Mouse (Mus musculus): ENCODE results near the gene Lypd6. TPM values are rescaled to one million over a fixed set of nuclear protein-coding genes. Genes with fewer than 3 reads are reported as not detected.

The Lypd6 gene
- polyA plus RNA-seq, 1 experiment from 2014 or later = 10.2 TPM

GRCm38 (mm10) chr2:50069571-50070295, 3.5 kb downstream of the Lypd6 start:
- H3K36me3 ChIP-seq = no peaks in the 10 kb centered on the region
- H3K4me2 ChIP-seq = no peak overlapping the region
- WGBS = 62% methylated on average over 13 of the region's 13 CpGs
- ATAC-seq (ENCODE audit: low FRiP score, low read depth) = no peak
- H3K27ac ChIP-seq (replicated peaks) = no peak overlapping the region
- 0 out of 2 replicates have a peak, but pooled peaks cover 2% of the 10 kb centered on the region for H3K27me3 ChIP-seq
- no peak overlapping the region for H3K9ac ChIP-seq
- no peaks in the 10 kb centered on the region for H3K9me3 ChIP-seq
- H3K4me3 ChIP-seq = no peak overlapping the region
- peaks cover 10% of the 10 kb centered on the region for H3K4me1 ChIP-seq (replicated peaks)

- ATAC-seq (ENCODE audit: low FRiP score, low read depth) = no peak
- H3K9me3 ChIP-seq = no peaks in the 10 kb centered on the region
- no peak overlapping the region for H3K4me3 ChIP-seq
- no peak overlapping the region for H3K4me2 ChIP-seq
- H3K4me1 ChIP-seq (replicated peaks) = peaks cover 3% of the 10 kb centered on the region
- no peaks in the 10 kb centered on the region for H3K36me3 ChIP-seq
- WGBS = 90% methylated on average over 4 of the region's 4 CpGs
- H3K27ac ChIP-seq (replicated peaks) = no peak overlapping the region
- H3K27me3 ChIP-seq = no peaks in the 10 kb centered on the region
- H3K9ac ChIP-seq = no peak overlapping the region
Measured at GRCm38 (mm10) chr2:50072158-50072557, 5.9 kb downstream of the Lypd6 start.

- Histone ChIP-seq H3K4me3 (no peak overlapping the region), H3K9me3 (no peaks in the 10 kb centered on the region), H3K27ac (replicated peaks) (no peak overlapping the region), H3K4me2 (no peak overlapping the region), H3K9ac (no peak overlapping the region), H3K4me1 (replicated peaks) (no peaks in the 10 kb centered on the region), H3K27me3 (no peaks in the 10 kb centered on the region), H3K36me3 (no peaks in the 10 kb centered on the region)
- WGBS = 84% methylated on average over 3 of the region's 3 CpGs
- ATAC-seq (ENCODE audit: low FRiP score, low read depth) = no peak
Measured at GRCm38 (mm10) chr2:50084746-50085145, 18.5 kb downstream of the Lypd6 start.

GRCm38 (mm10) chr2:50087761-50088160, 21.5 kb downstream of the Lypd6 start:
- Histone ChIP-seq H3K4me2 (no peak overlapping the region), H3K27me3 (no peaks in the 10 kb centered on the region), H3K9ac (no peak overlapping the region), H3K4me3 (no peak overlapping the region), H3K4me1 (replicated peaks) (no peaks in the 10 kb centered on the region), H3K27ac (replicated peaks) (no peak overlapping the region), H3K9me3 (no peaks in the 10 kb centered on the region), H3K36me3 (no peaks in the 10 kb centered on the region)
- no peak for ATAC-seq (ENCODE audit: low FRiP score, low read depth)
- 66% methylated on average over 3 of the region's 3 CpGs for WGBS

GRCm38 (mm10) chr2:50096336-50096735, 30.1 kb downstream of the Lypd6 start:
- Histone ChIP-seq H3K4me1 (replicated peaks) (peaks cover 23% of the 10 kb centered on the region), H3K27ac (replicated peaks) (no peak overlapping the region), H3K27me3 (no peaks in the 10 kb centered on the region), H3K4me3 (no peak overlapping the region), H3K4me2 (no peak overlapping the region), H3K9me3 (no peaks in the 10 kb centered on the region), H3K36me3 (no peaks in the 10 kb centered on the region), H3K9ac (no peak overlapping the region)
- ATAC-seq (ENCODE audit: low FRiP score, low read depth) = peak; percentile 36; the same call in 1 of the 2 replicates
- 53% methylated on average over 3 of the region's 3 CpGs for WGBS

GRCm38 (mm10) chr2:50100364-50101151, 34.3 kb downstream of the Lypd6 start:
- Histone ChIP-seq H3K9me3 (no peaks in the 10 kb centered on the region), H3K4me1 (replicated peaks) (peaks cover 24% of the 10 kb centered on the region), H3K4me2 (no peak overlapping the region), H3K27me3 (no peaks in the 10 kb centered on the region), H3K36me3 (no peaks in the 10 kb centered on the region), H3K4me3 (no peak overlapping the region), H3K9ac (no peak overlapping the region), H3K27ac (replicated peaks) (peak overlapping the region; percentile 42; the same call in 1 of the 2 replicates)
- peak; percentile 65; the same call in 1 of the 2 replicates for ATAC-seq (ENCODE audit: low FRiP score, low read depth)
- 13% methylated on average over 9 of the region's 9 CpGs for WGBS

- Histone ChIP-seq H3K4me3 (no peak overlapping the region), H3K27ac (replicated peaks) (0 out of 2 replicates have a peak overlapping the region, but pooled peaks have one; percentile 42), H3K36me3 (no peaks in the 10 kb centered on the region), H3K9me3 (no peaks in the 10 kb centered on the region), H3K4me2 (no peak overlapping the region), H3K9ac (no peak overlapping the region), H3K4me1 (replicated peaks) (peaks cover 24% of the 10 kb centered on the region), H3K27me3 (no peaks in the 10 kb centered on the region)
- WGBS = 75% methylated on average over 1 of the region's 1 CpGs
- ATAC-seq (ENCODE audit: low FRiP score, low read depth) = no peak
Measured at GRCm38 (mm10) chr2:50101152-50101450, 34.9 kb downstream of the Lypd6 start.

- H3K9me3 ChIP-seq = no peaks in the 10 kb centered on the region
- H3K9ac ChIP-seq = no peak overlapping the region
- peaks cover 17% of the 10 kb centered on the region for H3K4me1 ChIP-seq (replicated peaks)
- H3K4me2 ChIP-seq = no peak overlapping the region
- H3K27ac ChIP-seq (replicated peaks) = no peak overlapping the region
- WGBS = 75% methylated on average over 7 of the region's 7 CpGs
- H3K4me3 ChIP-seq = no peak overlapping the region
- H3K36me3 ChIP-seq = no peaks in the 10 kb centered on the region
- no peak for ATAC-seq (ENCODE audit: low FRiP score, low read depth)
- H3K27me3 ChIP-seq = no peaks in the 10 kb centered on the region
Measured at GRCm38 (mm10) chr2:50103850-50104503, 37.7 kb downstream of the Lypd6 start.

GRCm38 (mm10) chr2:50105590-50105989, 39.4 kb downstream of the Lypd6 start:
- Histone ChIP-seq H3K4me3 (no peak overlapping the region), H3K36me3 (no peaks in the 10 kb centered on the region), H3K4me1 (replicated peaks) (peaks cover 17% of the 10 kb centered on the region), H3K27me3 (no peaks in the 10 kb centered on the region), H3K4me2 (no peak overlapping the region), H3K9me3 (no peaks in the 10 kb centered on the region), H3K9ac (no peak overlapping the region), H3K27ac (replicated peaks) (no peak overlapping the region)
- WGBS = 86% methylated on average over 3 of the region's 3 CpGs
- ATAC-seq (ENCODE audit: low FRiP score, low read depth) = no peak

GRCm38 (mm10) chr2:50105992-50106391, 39.8 kb downstream of the Lypd6 start:
- H3K9ac ChIP-seq = no peak overlapping the region
- no peaks in the 10 kb centered on the region for H3K27me3 ChIP-seq
- no peaks in the 10 kb centered on the region for H3K9me3 ChIP-seq
- no peak overlapping the region for H3K4me3 ChIP-seq
- no peak overlapping the region for H3K4me2 ChIP-seq
- 90% methylated on average over 3 of the region's 3 CpGs for WGBS
- no peak overlapping the region for H3K27ac ChIP-seq (replicated peaks)
- ATAC-seq (ENCODE audit: low FRiP score, low read depth) = no peak
- H3K36me3 ChIP-seq = no peaks in the 10 kb centered on the region
- peaks cover 14% of the 10 kb centered on the region for H3K4me1 ChIP-seq (replicated peaks)

- no peak for ATAC-seq (ENCODE audit: low FRiP score, low read depth)
- Histone ChIP-seq H3K9me3 (no peaks in the 10 kb centered on the region), H3K27ac (replicated peaks) (no peak overlapping the region), H3K4me2 (no peak overlapping the region), H3K36me3 (no peaks in the 10 kb centered on the region), H3K4me1 (replicated peaks) (peaks cover 10% of the 10 kb centered on the region; the same call in 1 of the 2 replicates), H3K27me3 (no peaks in the 10 kb centered on the region), H3K9ac (no peak overlapping the region), H3K4me3 (no peak overlapping the region)
- 69% methylated on average over 3 of the region's 3 CpGs for WGBS
Measured at GRCm38 (mm10) chr2:50106879-50107278, 40.6 kb downstream of the Lypd6 start.

- no peak overlapping the region for H3K4me2 ChIP-seq
- ATAC-seq (ENCODE audit: low FRiP score, low read depth) = no peak
- H3K9me3 ChIP-seq = no peaks in the 10 kb centered on the region
- no peak overlapping the region for H3K9ac ChIP-seq
- H3K36me3 ChIP-seq = no peaks in the 10 kb centered on the region
- H3K27me3 ChIP-seq = no peaks in the 10 kb centered on the region
- H3K4me3 ChIP-seq = no peak overlapping the region
- H3K4me1 ChIP-seq (replicated peaks) = peaks cover 10% of the 10 kb centered on the region; the same call in 1 of the 2 replicates
- WGBS = 55% methylated on average over 10 of the region's 10 CpGs
- H3K27ac ChIP-seq (replicated peaks) = peak overlapping the region; percentile 4; the same call in 1 of the 2 replicates
Measured at GRCm38 (mm10) chr2:50110167-50110566, 43.9 kb downstream of the Lypd6 start.
